Mouse (Mus musculus) R1 (cell line): Measurements from ENCODE around the gene Ctsl.

Source experiments
- DNase-seq: peaks from one replicate; pipeline ENCODE4 v3.0.0-alpha.2; 2018; ENCODE audit warnings: low read depth, low spot score

The Ctsl gene

DNA sequence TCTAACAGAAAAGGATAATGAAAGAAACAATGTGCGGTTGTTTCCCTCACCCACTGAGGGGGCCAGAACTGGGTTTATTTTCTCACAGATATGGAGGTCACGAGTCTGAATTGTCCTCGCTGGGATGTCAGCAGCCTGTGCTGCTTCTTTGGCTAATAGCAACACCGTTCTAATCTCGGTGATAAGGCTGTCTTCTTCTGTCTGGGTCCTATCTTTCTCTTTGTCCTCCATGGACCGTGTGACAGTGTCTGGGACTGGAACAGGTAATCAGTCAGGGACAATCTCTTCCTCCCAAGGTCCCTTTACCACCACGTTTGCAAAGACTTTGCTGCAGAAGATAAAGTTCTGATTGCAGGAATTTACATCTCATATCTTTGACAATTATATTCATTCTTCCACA lies 4.5 kb upstream of the Ctsl start:
- no peak for DNase-seq

DNA sequence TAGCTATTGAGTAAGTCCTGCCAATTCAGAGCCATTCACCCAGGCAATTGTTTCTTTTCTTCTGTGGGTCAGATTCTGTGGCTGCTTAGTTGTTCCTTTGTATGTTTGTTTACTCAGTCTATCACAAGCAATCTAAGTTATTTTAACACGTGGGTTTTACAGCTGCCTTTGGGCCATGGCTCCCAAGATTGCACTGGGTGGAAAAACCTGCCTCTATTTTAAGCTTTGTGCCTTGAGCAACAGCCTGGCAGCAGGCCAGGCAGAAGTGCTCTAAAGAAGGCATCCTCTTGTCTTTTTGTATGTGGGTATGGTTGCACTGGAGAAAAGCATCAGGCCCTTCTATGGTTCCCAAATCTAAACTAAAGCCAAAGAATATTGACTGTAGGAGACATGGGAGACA lies 3.0 kb upstream of the Ctsl start:
- no peak for DNase-seq

DNA sequence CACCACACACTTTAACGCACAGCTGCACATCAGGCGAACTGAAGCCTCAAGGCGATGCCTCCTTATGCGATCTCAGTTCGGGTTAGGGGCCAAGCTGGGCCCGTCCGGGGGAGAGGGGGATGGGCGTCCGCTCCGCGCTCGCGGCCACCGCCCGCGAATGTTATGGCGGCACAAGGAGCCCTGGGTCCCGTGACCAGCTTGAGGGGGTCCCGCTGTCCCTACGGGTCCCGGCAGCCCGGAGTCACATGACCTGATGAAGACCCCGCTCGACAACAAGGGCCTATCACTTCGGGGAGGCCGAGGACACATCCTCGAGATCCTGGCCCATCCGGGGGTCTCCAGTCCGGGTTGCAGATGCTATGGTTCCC lies 901 bp downstream of the Ctsl start:
- no peak for DNase-seq

DNA sequence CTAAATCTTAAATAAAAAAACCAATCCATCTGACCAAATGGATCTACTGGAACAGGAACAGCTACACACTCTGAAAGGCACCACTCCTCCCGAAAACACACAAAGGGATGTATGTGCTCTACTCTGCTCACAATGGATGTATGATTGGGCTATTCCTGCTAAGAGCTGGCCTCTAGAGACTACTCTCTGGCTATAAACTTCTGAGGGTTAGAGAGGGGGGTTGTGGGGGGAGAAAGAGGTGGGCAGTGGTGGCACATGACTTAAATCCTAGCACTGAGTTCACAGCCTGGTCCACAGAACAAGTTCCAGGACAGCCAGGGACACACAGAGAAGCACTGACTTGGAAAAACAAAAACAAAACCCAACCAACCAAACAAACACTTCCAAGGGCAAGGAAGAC lies 2.1 kb downstream of the Ctsl start:
- no peak for DNase-seq

DNA sequence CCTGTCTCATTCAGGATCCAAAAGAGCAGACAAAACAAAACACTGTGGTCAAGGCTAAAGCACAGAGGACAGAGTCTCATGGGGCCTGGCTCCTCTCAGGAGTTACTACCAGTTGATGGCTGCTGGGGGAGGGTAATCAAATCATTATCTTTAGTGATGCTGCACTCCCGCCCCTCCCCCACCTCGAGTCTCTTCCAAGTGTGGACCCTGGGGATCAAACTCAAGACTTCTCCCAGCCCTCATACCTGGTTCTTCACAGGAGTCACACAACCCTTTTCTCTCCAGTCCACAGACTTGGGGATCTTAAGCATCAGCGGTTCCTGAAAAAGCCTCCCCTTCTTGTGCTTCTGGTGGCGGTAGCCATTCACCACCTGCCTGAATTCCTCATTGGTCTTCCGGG lies 3.1 kb downstream of the Ctsl start:
- no peak for DNase-seq

DNA sequence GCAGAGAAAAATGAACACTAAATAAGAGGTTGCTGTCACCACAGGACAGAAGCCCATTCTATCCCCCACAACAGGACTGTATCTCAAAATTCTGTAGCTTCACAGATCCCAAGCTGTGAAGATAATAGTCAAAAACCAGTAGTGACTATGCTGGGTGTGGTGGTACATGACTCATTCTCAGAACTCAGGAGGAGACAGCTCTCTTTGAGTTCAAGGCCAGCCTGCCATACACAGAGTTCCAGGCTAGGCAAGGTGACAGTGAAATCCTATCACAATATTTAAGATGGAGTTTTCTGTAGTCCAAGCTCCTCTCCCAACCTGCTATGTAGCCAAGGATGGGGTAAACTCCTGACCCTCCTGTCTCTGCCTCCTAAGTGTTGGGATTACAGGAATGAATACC lies 5.4 kb downstream of the Ctsl start:
- no peak for DNase-seq

DNA sequence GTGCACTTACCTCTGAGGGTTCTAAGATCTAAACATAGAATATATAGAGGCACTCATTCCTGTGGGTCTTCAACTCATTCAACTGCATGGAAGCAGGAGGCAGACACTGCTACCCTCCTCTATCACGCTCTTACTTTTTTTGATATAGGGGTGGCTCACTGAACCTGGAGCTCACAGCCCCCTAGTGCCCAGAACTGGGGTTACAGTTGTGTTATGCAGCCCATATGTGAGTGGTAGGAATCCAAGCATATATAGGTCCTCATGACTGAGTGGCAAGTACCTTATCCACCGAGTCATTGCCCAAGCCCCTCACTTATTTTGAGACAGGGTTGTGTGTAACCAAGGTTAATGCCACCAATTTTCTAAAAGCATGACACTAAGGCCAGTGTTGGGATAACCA lies 6.4 kb downstream of the Ctsl start:
- peak; percentile 72 for DNase-seq

DNA sequence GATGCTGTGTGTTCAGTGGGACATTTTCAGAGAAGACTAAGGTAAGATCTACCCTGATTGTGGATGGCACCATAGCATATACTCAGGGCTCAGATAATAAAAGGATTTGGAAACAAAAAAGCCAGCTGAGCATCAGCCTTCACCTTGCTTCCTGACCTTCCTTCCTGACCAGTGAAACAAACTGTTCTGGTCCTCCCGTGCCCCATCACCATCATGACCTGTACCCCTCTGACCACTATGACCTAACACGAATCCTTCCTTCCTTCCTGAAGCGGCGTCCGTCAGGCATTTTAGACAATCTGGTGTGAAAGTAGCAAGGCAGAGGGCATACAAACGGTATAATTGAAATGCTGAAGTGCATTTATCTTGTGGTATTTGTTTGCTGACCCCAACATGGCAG lies 8.6 kb downstream of the Ctsl start:
- DNase-seq, result no peak

DNA sequence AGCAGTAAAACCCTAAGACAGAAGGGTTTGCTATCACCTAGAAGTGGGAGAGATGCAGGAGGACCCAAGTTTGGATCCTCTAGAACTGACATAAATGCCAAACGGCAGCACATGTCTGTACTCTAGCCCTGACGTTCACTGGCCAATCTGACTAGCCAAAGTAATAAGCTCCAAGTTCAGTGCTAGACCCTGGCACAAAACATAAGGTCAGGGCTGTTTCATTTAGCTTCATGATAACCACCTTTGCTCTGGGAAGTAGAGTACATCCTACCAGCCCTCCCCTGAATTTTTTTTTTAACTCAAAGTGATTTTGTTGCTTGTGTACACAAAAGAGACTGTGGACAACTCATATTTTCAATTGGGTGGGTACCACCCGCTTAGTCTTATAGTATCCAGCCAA lies 9.7 kb downstream of the Ctsl start:
- DNase-seq, result no peak

DNA sequence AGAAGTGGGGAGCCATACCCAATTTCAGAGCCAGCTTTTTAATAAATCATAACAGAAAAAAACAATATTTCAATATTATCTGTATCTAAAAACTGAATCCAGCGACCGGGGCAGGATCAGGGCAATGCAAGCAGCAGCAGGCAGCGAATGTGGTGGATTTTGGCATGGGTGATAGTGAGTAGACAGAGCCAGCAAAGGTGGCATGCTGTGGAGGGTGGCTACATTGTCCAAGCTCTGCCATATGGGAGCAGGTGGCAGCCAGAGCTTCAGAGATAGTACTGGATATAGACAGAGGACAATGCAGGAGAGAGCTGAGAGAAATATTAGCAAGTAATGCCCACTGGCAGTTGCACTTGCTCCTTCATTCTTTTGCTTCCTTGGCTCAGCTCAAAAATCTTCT lies 11.0 kb downstream of the Ctsl start:
- no peak for DNase-seq

DNA sequence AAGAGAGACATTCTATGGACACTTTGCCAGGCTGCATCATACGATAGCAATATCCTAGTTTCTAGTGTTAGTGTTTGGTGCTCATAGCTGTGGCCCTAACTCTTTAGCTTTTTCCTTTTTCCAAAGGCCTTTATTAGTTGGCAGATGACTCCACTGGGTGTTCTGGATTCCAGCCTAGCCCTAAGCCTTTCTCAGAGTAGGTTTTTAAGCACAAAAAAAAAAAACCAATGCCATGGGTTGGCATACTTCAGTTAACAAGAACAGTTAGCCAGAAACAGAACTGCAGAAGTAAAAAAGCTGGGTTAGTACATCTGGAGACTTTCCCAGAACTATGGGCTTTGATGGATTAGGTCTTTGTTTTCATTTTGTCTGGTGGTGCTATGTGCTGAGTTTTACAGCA lies 12.2 kb downstream of the Ctsl start:
- no peak for DNase-seq

DNA sequence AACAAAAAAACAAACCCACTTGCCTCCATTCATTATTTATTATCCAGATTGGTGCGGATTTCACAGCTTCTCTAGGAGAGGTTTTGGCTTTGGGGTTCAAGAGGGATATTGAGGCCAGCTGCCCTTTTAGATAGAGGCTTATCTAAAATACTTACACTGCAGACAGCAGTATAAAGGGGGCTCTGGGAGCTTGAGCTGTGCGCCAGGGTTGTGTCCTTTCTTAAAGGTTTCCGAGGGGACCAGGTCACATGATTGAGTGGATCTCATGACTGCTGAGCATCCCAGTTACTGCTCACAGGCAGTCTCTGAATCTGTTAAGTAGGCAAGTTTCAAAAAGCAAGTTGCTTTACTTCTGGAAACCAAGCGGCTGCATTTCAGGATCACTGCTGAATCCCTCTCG lies 13.3 kb downstream of the Ctsl start:
- peak; percentile 18 for DNase-seq

DNA sequence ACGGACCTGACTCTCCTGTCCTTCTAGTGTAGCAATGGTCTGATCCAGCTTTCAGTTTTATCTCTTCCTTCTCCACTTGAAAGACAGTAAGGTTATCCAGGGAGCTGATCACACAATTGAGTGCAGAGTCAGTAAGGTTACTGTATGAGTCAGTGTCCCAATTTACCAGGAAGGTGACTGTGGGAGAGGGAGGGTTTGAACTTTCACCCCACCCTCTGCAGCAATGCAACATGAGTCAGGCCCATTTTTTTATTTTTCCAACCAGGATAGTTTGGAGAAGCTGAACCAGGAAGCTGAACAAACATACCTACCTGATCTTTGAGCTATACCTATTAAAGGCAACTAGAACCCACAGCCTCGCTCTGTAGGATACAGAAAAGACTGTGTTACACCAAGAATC lies 21.2 kb downstream of the Ctsl start:
- DNase-seq, result no peak

DNA sequence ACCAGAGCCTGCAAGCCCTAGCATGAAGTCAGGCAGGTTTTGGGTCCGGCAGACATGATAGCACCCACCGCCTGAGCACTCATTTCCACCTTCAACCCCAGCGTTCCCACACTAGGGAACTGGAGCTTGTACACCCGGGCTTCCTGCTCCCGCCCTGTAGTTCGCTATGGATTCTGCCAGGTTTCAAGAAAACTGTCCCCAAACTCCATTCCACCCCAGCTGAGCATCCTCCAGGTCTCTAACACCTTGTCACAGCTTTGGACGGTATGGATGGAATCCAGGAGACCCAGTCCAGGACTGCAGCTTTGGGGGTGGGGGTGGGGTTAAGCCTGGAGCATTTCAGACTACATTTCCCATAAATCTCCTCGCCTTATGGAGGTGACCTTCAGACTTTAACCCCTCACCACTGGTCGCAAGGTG lies 26.6 kb downstream of the Ctsl start:
- DNase-seq, result peak; percentile 71

DNA sequence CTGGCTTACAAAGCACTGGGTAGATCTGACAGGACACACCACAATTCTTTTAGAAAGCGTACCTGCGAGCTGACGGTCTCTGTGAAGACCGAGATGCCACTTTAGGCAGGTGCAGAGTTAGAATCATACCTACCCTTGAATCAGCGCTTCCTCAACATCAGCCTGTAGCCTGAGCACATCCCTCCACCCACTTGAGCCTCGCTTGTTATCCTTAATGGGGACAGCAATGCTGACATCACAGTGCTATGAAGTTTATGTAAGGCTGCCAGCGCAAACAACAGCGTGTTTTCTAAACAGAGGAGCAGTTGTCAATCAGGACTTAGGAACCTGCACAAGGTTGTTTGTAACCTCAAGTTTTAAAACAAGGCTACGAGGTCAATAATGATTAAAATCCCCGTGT lies 27.1 kb downstream of the Ctsl start:
- no peak for DNase-seq

DNA sequence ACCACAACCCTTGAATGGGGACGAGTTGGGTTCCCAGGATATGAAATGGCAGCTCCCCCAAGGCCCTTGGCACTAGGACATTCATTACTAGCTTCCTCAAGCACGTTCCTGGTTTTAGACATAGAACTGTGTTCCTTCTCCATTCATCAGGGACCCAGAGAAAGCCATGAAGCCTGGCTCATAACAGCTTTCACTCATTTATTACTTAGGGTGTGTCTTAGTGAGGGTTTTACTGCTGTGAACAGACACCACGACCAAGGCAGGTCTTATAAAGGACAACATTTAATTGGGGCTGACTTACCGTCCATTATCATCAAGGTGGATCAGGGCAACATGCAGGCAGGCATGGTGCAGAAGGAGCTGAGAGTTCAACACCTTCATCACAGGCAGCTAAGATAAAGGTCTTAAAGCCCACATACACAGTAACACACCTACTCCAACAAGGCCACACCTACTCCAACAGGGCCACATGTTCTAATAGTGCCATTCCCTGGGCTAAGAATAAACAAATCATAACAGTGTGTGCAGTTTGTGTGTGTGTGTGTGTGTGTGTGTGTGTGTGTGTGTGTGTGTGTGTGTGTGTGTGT lies 35.1 kb downstream of the Ctsl start:
- no peak for DNase-seq

DNA sequence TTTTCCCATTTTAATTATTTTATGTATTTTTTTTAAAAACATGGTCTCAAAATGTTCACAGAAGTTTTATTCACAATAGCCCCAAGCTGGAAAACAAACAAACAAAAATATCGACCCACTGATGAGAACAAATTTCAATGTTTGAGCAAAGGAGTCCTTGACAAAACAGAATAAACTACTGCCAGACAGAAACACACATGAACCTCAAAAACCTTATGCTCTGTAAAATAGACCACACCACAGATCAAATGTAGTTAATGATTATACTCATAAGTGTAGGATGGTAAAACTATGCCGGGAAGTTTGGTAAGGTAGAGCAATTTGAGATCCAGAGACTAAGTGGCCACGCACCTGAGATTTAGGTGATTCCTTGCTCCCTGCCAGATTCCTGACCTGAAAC lies 37.6 kb downstream of the Ctsl start:
- DNase-seq, result no peak

DNA sequence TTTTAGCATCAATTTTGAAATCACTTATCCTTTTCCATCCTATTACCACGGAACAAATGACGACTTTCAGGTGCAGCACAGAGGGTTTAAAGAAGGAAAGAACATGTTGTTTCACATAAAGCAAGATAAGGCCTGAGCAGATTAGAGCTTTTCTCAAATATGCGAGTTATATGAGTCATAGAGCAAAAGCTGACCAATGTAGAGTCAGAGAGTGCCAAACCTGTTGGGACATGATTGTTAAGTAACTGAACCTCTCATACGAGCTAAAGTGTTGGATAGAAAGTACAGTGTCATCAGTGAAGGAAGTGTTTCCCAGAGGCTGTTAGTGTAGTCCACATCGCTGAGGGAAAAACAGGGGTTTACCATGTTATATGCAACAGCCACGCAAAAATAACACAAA lies 38.4 kb downstream of the Ctsl start:
- no peak for DNase-seq

DNA sequence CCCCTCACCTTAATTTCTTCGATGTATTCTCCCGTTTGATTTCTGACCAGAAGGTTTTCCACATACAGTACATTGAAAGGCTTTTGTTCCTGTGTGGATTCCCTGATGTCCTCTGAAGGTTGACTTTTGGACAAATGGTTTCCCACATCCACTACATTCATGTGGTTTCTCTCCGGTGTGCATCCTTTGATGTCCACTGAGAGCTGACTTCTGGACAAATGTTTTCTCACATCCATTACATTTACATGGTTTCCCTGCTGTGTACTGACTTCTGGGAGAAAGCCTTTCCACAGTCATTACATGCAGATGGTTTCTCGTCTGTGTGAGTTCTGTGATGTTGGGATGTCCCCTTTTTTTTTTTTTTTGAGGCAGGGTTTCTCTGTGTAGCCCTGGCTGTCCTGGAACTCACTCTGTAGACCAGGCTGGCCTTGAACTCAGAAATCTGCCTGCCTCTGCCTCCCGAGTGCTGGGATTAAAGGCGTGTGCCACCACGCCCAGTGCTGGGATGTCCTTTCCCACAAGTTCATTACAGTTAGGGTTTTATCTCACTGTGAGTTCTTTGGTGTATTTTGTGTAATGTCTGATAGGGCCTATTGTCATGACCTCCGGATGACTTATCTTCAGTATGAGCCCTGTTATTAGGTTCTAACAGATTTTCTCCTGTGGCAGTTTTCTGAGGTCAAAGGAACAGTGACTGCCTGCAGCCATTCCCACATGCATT lies 48.0 kb downstream of the Ctsl start:
- peak; percentile 90 for DNase-seq

DNA sequence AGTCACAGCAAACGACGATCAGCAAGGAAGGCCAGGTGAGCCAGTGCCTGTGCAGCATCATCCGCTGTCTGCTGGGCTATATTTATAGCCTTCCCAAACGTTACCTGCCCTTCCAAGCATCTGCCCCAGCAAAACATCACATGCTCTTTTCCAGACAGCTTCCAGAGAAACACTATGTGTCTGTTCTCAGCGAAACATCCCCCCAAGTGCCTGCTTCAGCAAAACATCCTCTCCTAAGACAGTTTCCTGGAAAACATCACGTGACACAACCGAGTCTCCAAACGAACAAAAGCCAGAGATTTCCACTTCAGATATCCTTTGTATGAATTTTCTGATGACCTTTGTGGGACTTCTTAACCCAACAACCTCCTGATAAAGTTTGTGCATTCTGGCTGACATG lies 50.4 kb downstream of the Ctsl start:
- no peak for DNase-seq

DNA sequence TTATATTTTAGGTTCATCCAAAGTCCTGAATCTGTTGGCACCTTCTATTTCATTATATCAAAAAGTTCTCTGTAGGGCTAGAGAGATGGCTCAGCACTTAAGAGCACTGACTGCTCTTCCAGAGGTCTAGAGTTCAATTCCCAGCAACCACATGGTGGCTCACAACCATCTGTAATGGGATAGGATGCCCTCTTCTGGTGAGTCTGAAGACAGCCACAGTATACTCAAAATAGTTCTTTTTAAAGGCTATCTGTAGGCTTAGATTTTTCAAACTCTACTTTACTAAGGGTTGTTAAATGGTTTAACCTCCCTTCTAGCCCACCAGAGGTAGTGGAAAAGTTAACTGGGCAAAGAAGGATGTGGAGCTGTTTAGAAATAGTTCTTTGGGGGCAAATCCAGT lies 50.9 kb downstream of the Ctsl start:
- no peak for DNase-seq

DNA sequence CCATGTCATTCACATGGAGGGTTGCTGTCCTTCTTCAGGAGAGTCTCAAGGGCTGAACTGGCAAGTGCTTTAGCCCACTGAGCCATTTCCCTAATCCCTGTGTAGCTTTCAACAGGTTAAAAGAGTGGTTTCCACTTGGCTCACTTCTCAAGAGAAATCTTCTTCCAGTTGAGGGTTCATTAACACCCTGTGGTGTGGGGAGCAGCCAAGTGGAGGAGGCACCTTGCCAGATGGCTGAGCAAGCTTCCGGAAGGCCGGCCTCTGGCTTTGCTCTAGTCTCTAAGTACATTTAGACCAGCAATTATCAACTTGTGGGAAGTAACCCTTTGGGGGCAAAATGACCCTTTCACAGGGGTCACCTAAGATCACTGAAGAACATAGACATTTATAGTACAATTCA lies 52.3 kb downstream of the Ctsl start:
- no peak for DNase-seq

DNA sequence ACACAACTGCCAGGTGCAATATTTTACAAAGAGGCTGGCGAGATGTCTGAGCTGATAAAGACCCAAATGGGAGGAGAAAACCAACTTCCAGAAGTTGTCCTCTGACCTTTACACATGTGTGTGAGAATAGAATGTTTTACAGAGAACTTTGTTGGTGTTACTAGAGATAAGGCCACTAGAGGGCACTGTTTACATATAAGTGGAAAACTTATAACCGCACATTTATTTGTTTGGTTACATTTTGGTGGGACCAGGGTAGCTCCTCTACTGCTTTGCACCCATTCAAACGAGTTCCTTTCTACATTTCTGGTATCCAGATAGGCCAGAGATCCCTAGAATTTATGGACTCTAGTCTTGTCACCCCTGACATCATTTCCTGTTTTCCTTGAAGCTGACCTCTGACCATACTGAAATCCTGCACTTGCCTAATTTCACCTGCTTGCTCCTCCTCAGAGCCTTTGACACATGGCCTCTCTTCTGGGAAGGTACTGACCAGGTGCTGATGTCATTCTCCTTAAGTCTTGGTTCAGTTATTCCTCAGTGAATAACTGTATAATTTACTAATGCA lies 55.1 kb downstream of the Ctsl start:
- peak; percentile 68 for DNase-seq

DNA sequence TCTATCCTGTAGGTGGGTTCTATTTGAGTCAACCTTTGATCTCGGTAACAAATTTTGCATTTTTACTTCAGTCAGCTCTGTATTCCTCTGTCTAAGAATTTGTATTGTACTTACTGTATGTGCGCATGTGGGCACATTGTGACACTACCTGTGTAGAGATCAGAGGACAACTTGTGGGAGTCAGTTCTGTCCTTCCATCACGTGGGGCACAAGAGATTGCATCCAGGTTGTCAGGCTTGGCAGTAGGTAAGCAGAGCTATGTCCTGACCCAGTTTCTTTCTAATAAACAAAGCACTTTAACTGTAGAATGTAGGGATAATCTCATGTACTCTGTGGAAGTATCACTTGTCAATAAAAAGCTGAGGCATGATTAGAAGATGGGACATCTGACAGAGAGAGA lies 56.6 kb downstream of the Ctsl start:
- DNase-seq, result no peak
